Mouse (Mus musculus) layer of hippocampus, postnatal 25 days (tissue): ENCODE measurements around the gene Adgrf1. TPM values are rescaled to one million over a fixed set of nuclear protein-coding genes. Genes with fewer than 3 reads are reported as not detected.

Source experiments
- DNase-seq, 2 experiments: peaks; one replicate each; pipeline ENCODE4 v3.0.0; 2022; ENCODE audit warnings: mixed read lengths in 2 of 2, low spot score in 1 of 2; ENCODE audit errors: extremely low spot score in 1 of 2
- total RNA-seq, 2 experiments: library from RNA; stranded (reverse); gene quantifications; 2 replicates each; pipeline ENCODE4 v1.2.3; 2021

Gene Adgrf1
- total RNA-seq, 2 experiments from 2014 or later = not detected

DNA sequence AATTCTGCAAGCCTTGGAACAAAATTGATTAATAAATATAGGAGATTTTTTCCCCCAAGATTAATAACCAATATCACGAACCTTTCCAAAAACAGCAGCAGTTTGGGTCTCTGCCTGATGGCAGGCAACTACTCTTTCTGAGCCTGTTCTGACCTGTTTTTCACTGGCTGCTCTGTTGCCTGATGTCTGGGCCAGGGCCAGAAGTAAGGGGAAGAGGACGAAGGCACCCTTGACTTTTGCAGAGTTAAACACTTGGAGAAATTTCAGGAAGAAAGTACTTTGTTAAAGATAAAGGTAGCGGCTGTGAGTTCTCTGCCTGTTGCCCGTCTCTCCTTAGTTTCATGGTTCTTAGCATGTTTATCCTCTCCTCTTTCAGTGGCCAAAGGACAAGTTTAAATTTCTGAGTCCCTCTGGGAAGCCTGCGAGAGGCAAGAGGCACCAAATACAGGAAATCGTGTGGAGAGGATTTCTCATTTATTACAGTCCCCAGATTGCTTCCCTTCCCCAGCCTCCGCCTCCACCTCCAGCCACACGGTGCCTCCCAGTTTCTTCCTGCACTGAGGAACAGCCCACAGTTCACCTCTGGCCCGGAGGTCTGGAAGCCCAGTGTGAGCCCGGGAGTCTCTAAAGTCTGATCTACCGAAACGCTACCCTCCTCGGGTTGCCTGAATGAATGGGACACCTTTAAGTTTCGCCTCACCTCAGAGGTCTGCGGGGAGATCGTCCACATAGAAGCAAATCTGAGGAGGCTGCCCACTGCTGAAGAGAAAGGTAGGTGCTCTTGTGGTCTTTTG, 89.9 kb downstream of the Adgrf1 start, which contains the start of gene Adgrf5:
TSS of gene Adgrf5 (plus strand) at position 626 of the 794 bp plus-strand sequence.
- no peak for DNase-seq

DNA sequence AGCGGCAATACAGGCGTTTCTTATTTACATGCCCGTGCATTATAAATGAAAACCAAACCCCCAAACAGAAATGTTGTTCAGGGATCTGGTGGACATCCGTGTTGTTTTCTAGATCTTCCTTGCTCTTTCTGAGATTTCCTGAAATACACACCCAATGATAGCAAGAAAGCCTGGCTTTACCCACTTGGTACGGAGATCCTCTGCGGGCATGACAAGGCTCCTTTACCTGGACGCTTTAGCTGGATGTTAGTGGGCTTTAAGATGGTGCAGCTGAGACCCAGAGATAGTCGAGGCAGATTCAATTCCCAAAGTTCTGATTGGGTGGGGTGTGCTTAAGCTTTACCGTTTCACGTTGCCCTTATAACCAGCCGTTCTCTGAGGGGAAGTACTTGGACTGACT, 90.9 kb downstream of the Adgrf1 start:
- DNase-seq = no peak

DNA sequence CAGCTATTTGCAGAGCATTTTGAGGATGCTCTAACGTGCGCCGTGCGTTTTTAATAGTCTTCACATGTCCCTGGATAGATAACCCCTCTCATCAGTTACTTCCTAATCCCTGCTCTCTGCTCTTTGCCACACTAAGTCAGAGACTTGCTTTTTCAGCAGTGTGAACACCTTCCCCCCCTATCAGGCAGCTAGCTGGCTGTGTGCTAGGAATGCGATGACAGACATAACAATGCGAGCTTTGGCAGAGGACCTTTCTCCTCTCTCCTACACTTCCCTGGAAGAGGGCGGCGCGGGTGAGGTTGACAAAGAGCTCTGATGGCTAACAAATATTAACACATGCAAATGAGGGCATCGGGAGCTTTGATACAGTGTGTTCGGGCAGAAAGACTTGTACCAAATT, 92.2 kb downstream of the Adgrf1 start:
- DNase-seq = no peak

DNA sequence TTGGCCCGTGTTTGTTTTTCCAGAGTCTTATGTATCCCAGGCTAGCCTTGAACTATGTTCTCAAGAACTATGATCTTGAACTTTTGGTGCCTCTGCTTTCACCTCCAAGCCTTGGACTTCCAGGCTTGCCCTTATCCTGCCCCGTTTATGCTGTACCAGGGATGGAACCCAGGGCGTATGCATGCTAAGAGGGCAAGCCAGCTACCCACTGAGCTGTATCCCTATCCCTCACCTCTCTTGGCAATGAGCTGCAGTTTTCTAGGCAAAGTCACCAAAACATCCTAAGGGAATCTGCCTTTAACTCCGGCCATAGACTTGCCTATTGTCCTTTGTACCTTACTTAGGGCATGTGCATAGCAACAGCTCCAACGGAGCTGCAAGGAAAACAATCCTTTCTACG, 92.8 kb downstream of the Adgrf1 start:
- no peak for DNase-seq

DNA sequence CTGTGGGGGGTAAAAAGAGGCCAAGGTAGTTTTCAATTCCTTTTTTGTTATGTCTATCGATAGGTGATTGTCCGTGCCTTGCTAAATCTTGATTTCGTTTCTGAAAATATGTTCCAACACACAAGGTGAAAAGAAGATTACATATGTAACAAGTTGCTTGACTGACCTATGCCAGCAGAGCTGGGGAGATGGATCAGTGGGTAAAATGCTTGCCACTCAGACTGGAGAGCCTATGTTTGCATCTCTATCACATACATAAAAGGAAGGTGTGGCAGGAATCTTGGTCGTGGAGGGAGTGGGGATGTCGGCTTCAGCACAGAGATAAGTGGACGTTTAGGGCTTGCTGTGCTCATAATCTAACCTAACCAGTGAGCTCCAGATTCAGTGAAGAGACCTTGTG, 93.8 kb downstream of the Adgrf1 start:
- DNase-seq = no peak

DNA sequence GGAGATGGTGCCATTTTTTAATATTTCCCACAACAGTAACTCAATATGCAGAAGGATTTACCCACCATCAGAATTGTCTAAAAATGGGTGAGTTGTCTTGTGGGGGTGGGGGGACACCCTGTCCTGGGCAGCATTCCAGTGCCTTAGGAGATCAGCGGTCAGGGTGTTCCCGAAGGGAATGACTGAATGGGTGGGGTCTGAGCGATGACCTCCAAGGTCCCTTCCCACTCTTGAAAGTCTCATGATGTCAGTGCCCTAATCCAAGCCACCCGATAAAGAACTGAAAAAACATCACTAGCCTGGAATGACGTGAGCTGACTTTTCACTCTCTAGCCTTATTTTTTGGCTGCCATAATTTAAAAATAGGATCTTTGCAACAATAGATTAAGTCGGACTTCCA, 95.2 kb downstream of the Adgrf1 start:
- no peak for DNase-seq

DNA sequence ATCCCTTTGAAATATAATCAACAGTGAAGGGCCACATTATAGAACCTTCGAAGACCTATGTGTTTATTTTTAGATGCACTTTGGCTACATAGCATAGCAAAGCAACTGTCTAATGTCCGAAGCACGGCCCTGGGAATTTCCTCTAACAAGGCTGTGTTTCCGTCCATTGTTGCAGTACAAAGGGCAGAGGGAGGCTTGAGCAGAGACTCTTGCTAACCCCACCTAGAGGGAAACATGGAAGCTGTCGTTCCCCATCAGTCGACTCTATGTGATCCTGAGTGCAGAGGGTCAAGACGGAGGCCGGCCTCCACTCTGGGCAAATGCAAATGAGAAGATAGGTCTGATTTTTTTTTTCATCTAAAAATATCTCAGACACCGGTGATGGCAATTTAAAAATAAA, 96.4 kb downstream of the Adgrf1 start:
- DNase-seq = no peak

DNA sequence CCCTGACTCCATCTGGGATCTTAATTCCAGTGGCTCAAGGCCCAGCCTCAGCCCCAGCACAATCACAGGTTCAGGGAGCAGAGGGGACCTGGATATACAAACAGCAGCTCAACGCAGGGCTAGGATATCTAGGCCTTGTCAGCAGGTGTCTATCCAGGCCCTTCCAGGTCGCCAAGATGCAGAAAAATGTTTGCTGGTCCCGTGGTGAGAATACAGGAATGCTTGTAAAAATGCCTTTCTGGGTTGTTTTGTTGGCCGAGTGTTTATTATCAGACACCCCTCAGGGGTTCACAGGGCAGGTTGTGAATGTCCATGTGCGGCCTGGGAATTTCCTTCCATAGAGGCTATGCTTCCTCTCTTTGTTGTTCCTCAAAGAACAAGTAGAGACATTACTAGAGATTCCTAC, 98.0 kb downstream of the Adgrf1 start:
- DNase-seq = no peak

DNA sequence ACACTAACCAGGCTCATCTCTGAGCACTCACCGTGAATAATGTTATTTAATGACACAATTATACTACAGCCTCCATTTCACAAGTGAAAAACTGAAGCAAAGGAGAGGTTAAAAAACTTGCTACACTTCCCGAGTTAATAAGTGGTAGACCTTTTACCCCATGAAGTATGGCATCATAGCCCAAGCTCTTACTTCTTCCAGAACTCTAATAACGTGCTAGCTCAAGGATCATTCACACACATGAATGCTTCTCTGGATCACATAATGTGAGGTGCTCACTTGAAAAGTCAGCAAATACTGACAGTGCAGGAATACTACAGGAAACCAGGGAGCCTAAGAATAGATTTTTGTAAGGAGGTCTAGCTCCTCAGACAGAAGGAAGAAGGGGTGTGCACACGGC, 102.5 kb downstream of the Adgrf1 start:
- no peak for DNase-seq

DNA sequence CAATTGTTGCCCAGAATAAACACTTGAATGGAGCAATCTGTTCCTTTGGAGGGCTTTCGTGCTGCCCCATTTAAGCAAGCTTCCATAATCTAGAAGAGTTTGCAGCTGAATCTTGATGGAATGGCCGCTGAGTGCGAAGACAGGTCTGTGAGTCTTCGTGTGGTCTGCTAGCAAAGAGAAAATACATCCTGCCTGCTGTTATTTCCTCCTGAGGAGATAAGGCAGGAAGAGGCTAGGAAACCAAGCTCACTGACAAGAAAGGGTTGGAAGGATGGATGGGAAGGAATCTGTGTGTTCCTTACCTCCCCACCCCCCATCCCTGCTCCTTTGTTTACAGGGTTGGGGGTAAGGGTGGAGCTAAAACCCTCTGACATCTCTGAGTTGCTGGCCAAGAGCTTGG, 103.9 kb downstream of the Adgrf1 start:
- DNase-seq = no peak

Other genes starting within 250 kb of the Adgrf1 start
- gene Adgrf5, start 90.1 kb downstream of the Adgrf1 start, total RNA-seq = 10 to 100 TPM; 28.1 to 33.1 TPM
- not detected for gene Mep1a, start 232.5 kb downstream of the Adgrf1 start, total RNA-seq